Mouse (Mus musculus) adrenal gland, postnatal 25 days (tissue): ENCODE results near the gene Plekha7. TPM values are rescaled to one million over a fixed set of nuclear protein-coding genes. Genes with fewer than 3 reads are reported as not detected.
A peak's percentile ranks its signal among the peaks of the same experiment; 100 is the strongest.

Source experiments
- DNase-seq: peaks from one replicate; pipeline ENCODE4 v3.0.0; 2021; ENCODE audit warnings: mixed read lengths
- total RNA-seq: library from RNA; stranded (reverse); gene quantifications from 2 replicates; pipeline ENCODE4 v1.2.3, GENCODE M21; 2021

Plekha7 gene
- total RNA-seq, 1 experiment from 2014 or later = 28.0 TPM

- DNase-seq = no peak
Measured at GRCm38 (mm10) chr7:116187521-116187920, 120.7 kb downstream of the Plekha7 start.

- DNase-seq = no peak
Measured at GRCm38 (mm10) chr7:116186847-116187246, 121.3 kb downstream of the Plekha7 start.

DNA sequence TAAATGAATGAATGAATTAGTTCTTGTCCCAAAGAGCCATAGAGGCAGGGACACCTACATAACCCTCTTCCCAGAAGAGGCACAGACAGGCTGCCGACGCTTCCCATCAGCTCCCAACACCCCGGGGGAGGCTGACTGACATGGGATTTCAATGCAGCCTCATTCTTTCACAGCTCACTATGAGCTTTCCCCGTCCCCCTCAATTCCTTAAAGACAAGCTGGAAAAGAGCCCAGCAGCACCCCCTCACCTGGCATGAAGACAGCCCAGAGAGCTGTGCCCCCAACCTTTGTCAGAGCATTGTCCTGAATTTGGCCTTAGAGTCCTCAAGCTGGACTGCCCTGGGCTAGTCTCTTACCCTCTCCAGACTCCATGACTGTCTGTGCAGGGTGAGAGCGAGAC lies 122.0 kb downstream of the Plekha7 start:
- DNase-seq = no peak

DNA sequence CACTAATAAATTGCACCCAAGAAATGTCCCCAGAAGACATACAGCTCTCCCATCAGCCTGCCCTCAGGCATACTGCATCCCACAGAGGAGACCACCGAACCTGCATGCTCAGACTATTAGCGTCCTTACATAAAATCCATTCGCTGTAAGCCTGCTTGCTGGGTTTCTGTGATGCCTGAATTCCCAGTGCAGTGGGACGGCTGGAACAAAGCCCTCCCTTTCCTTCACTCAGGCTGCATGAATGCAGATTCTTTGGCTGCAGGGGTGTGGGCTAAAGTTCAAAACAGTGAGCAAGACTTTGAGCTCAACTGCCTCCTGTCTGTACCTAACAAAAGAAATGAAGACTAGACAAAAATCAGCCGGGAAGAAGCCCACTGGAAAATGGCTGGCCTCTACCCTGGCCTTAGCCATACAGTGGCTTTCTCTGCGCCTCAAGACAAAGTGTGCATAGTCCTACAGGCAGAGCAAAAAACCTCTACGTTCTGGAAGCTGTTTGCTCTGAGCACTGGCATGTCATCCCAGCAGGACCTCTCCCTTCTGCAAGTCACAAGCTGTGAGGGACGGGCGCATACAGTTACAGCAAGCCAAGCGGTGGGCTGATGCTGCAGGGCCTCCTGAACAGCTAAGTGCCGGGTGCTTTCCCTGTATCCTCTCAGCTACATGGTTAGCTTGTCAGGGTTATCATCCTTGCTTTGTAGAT lies 123.7 kb downstream of the Plekha7 start:
- no peak for DNase-seq

- peak; percentile 28 for DNase-seq
Measured at GRCm38 (mm10) chr7:116182451-116182850, 125.7 kb downstream of the Plekha7 start.

DNA sequence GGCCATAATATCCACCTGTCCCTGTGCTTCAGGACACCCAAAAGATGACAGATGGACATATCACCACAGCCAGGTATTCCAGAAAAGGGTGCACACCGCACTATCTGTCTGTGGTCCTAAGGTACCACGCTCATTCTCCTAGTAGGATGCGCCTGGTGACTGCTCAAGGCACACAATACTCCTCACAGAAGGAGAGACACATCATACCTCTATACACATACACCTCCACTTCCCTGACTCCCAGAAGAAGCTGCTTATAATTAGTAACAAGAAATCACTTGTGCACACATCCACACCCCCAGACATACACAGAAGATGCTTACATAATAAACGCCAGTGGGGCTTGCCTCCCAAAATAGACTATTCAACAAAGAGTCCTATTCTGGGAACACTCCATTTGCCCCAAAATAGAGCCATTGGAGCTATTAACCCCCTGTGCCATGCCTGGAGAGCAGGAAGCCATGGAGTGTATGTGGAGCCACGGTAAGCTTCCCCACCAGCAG lies 126.7 kb downstream of the Plekha7 start:
- DNase-seq = no peak

GRCm38 (mm10) chr7:116178916-116179315 lies 129.3 kb downstream of the Plekha7 start:
- no peak for DNase-seq

GRCm38 (mm10) chr7:116172774-116173173 lies 135.4 kb downstream of the Plekha7 start:
- no peak for DNase-seq

- DNase-seq = no peak
Measured at GRCm38 (mm10) chr7:116169426-116169825, 138.8 kb downstream of the Plekha7 start.

GRCm38 (mm10) chr7:116168224-116168623 lies 140.0 kb downstream of the Plekha7 start:
- DNase-seq = no peak

- no peak for DNase-seq
Measured at GRCm38 (mm10) chr7:116164232-116164631, 143.9 kb downstream of the Plekha7 start.

- peak; percentile 18 for DNase-seq
Measured at GRCm38 (mm10) chr7:116161544-116161943, 146.6 kb downstream of the Plekha7 start.

- DNase-seq = peak; percentile 27
Measured at GRCm38 (mm10) chr7:116156894-116157143, 151.4 kb downstream of the Plekha7 start.

DNA sequence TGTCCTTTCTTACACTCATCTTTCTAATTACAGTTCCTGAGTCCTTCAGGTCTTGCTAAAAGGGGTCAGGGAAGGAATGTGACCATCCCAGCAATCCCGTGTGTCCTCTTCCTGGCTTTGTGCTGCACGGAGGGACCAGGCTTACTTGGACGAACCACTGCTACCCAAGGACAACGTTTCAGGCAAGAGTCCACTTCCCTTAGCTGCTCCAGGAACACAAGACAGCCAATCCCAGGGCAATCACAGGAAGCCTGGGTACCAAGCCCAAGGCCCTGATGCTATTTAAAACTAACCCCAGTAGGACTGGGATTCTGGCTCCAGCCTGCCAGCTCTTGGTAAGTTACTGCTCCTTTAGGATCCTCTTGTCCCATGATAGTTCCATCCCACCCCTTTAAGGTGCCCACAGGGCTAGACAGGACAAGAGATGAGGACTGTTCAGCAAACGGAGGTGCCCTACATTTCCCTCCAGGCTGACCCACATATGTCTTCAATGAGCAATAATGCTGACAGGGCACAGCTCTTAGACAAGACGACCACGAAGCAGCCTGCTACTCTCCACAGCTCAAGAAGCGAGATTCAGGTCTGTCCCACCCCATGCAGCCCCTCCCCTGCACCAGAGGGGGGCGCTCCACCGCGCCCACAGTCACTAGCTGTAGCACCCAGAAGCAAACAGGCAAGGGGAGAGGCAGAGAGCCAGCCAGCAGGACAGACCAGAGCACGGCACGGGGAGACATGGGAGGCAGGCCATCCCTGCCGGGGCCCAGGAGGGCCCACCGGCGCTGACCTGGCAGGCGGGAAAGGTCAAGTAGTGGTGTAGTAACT lies 151.9 kb downstream of the Plekha7 start:
- no peak for DNase-seq

DNA sequence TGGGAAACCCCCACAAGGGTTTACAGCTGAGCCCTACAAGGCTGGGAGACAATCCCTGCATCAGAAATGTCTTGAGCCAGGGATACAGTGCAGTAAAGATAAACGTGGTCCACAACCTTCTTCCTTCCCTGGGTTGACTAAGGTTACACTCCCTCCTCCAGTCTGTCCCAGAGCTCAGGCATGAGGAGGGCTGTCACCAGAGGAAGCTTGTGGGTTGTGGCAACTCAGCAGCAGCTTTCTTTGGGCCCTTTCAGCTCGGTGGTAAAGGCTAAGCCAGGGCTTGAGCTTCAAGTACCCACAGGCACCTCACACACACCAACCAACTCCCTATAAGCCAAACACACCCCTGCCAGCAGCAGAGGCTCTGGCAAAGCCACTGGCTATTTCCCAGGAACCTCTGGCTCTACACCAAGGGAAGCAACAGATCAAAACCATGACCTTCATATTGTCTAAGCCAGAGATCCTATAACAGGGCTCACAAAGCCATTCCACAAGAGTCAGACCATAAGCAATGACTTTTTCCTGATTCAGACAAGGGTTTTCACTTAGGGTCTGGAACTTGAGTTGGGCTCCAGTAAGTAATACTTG lies 154.3 kb downstream of the Plekha7 start:
- peak; percentile 17 for DNase-seq

GRCm38 (mm10) chr7:116149568-116149967 lies 158.6 kb downstream of the Plekha7 start:
- no peak for DNase-seq

GRCm38 (mm10) chr7:116147114-116147513 lies 161.1 kb downstream of the Plekha7 start:
- DNase-seq = no peak

GRCm38 (mm10) chr7:116145030-116145429 lies 163.1 kb downstream of the Plekha7 start:
- no peak for DNase-seq

DNA sequence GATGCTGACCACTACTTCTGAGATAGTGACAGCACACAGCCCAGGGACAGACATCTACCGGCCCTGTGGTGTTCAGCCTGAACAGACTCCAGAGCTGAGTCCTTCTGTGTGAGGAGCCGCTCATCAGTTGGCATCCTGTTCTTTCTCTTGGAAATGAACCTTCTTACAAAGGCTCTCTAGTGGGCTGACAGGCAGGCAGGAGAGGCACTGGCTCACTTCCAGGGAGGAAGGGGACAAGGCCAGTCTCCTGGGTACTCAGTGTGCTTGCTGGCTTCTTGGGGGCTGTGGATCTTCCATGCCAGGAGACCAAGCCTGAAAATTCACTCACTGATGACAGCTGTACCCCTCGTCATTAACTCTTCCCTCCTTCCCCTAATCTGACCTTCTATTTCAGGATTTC lies 170.5 kb downstream of the Plekha7 start:
- DNase-seq = no peak

DNA sequence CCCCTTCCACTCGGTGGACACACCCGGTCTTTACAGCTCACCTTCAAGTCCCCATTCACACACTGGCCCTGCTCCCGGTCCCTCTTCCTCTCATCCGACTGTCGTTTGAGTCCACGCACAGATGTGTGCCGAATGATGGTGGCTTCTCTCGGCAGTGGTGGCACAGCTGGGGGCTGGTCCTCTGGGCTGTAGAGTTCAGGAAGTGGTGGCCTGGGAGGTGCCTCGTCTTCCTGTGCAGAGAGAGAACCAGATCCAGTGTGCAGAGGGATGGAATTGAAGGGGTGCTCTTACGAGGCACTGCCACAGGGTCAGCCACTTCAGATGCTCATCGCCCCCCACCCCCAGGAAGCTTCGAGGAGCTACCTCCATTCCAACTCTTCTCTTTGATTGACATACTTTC lies 171.0 kb downstream of the Plekha7 start:
- DNase-seq = no peak

DNA sequence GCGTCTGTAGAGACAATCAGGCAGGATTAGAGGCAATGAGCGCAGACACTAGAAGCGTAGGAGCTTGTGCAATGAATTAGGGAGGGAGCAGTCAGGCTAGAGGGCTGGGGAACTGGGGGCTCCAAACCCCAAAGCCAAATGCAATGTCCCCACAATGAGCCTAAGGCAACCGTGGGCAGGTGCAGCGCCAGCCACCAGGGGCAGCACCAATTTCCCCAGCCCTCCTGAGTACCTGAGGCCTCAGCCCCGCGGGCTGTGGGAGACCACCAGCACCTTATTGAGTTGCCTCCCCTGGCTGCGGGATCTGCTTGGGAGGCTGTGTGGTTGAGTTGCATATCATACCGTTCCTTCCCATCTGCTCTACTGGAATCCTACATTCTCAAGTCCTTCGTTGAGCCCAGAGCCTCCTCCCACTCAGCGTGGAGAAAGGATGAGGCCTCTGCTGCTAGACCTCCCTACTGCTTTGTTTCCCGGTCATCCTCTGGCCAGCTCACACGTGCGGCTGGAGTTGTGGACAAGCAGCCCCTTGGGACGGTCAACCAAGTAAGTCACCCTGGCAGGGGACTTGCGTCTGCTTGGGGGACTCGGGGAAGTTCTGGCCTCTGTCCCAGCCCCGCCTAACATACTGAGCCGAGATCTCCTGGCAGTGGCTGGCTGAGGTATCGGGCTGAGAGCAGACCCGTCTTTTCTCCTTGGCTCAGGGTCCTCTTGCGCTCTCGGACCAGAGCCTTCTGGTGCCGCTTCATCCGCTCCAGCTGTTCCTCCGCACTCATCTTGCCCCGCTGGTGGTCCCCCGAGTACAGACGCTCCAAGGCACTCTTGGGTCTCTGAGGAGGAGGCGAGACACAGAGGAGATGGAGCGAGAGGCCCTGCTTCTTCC lies 173.5 kb downstream of the Plekha7 start:
- DNase-seq = no peak

DNA sequence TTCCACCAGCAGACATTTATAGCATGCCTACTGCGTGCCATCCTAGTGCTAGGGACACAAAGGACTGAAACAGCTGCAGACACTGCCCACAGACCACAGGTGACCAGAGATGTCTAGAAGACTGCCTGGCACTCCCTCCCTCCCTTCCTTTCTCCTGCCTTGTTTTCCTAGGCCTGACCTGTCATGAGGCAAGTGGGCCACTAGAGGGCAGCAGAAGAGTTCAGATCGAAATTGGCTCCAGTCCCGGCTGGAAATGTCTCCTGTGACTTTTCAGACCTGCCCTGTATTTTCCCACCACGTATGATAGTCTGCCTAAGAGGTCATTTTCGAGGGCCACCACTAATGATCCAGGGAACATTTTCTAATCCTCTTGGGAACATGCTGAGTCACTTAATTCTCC lies 176.1 kb downstream of the Plekha7 start:
- DNase-seq = peak; percentile 75
